Mouse (Mus musculus): ENCODE results near the gene Eif4e. TPM values are rescaled to one million over a fixed set of nuclear protein-coding genes. Genes with fewer than 3 reads are reported as not detected.
"Not testable (repeated sequence)": the region's sequence is repeated elsewhere in the genome, so short reads cannot be mapped to it uniquely, and the experiment has no call there.

The Eif4e gene
- total RNA-seq, 4 experiments from 2014 or later: 167 to 181 (median 177) TPM

- no peak for DNase-seq (ENCODE audit: low spot score in 2 of 2)
Observed at GRCm38 (mm10) chr3:138515656-138516370, 10.2 kb upstream of the Eif4e start.

DNA sequence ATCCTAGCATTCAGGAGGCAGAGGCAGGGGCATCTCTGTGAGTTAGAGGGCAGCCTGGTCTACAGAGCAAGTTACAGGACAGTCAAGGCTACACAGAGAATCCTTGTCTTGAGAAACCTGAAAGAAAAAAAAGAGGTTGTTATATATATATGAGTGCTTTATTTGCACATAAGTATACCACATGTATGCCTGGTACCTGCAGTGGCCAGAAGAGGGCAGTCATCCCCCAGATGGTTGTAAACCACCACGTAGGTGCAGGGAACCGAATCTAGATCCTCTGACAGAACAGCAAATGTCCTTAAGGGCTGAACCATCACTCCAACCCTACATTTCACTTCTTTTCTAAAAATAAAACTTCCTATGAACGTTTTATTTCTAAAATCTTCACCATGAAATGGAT, 8.1 kb upstream of the Eif4e start:
- no peak for DNase-seq (ENCODE audit: low spot score in 2 of 2)

- no peak for DNase-seq (ENCODE audit: low spot score in 2 of 2)
Observed at GRCm38 (mm10) chr3:138519218-138519617, 6.8 kb upstream of the Eif4e start.

- DNase-seq (ENCODE audit: low spot score in 2 of 2): no peak
Observed at GRCm38 (mm10) chr3:138523956-138524355, 2.0 kb upstream of the Eif4e start.

DNA sequence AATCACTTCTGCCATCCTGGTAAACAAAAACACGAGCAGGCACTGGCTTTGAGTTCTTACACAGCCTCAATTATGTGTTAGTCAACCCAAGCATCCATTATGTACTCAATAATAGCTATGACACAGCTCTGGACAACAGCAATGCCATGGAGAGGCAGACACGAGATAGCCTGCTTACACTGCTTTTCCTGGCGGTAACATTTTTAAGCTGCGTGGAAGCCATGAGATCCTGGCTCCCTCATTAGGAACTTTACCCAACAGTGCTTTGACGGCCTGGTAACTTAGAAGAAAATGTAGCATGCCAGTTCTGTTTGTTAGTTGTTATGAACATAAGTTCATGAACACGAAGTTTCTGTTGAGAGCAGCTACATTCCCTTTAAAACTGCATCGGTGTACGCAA, 485 bp upstream of the Eif4e start:
- no peak for DNase-seq (ENCODE audit: low spot score in 2 of 2)

DNA sequence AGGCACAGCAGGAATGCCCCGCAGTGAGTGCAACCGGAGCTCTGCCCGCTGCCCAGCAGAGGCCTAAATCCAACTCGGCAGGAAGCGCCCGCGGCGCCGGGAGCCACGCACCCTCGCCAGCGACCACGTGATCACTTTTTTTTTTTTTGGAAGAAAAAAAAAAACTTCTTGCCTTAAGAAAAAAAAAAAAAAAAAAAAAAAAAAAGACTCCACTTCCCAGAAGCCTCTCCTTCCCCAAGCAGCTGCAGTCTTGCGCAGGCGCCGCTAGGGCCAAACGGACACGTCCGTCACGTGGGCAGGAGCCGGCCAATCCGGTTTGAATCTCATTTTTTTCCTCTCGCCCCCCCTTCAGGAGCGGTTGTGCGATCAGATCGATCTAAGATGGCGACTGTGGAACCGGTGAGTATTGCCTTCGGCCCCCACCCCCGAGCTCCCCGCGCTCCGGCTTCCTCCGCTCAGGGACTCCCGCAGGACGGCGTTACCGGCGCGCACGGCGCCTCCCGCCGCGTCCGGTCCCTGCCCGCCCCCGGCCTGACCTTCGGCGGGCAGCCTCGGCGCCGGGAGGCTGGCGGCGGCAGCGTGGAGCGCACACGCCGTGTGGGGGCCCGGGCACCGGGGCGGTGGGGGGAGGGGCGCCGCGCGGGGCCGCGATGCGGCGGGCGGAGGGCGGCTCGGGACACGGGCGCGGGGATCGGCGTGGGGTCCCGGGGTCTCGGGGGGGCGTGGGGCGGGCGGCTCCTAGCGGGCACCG, 1.1 kb downstream of the Eif4e start:
- DNase-seq (ENCODE audit: low spot score in 2 of 2): peak; percentile 97 to 98

DNA sequence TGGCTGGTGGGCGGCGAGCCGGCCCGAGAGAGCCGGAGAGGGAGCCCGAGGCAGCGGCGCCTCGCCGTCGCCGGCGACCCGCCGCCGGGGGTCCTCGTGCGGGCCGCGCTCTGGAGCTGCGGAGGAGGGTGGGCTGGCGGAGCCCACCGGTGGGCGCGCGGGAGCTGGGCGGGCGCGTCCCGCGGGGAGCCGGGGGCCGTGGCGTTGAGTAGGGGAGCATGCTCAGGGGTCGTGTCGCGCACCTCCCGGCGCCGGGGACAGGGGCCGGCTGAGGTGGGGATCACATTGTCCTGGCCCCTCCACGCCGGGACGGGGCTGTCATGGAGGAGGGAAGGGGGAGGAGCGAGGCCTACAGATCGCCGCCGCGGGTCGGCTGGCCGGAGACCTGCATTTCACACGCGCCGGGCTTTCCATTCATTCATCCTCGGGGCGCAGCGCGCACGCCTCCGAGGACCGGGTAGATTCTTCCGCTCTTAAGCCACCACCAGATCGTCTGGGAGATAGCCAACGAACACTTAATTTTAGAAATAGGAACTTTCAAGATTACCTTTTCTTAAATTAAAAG, 1.8 kb downstream of the Eif4e start:
- peak in 1 of 2 experiments; percentile 35 for DNase-seq (ENCODE audit: low spot score in 2 of 2)

DNA sequence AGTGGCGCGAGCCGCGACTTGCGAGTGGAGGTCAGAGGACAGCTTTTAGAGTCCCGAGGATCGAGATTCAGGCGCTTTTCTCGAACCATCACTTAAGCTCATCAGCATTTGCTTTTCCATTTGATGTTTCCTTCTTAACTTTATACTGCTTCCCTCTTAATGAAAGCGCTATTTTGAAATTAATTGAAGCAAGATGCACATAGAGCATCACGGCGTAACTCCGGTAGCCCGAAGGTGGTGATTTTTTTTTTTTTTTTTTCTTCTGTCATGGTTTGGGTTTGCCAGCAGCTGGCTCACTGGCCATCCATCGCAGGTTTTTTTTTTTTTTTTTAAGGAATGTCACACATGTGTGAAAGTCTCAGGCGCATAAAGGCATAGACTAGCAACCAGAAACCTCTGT, 2.3 kb downstream of the Eif4e start:
- DNase-seq (ENCODE audit: low spot score in 2 of 2): no peak

- DNase-seq (ENCODE audit: low spot score in 2 of 2): no peak
Observed at GRCm38 (mm10) chr3:138530578-138531478, 4.8 kb downstream of the Eif4e start.

GRCm38 (mm10) chr3:138531479-138532181, 5.7 kb downstream of the Eif4e start:
- DNase-seq (ENCODE audit: low spot score in 2 of 2): no peak

DNA sequence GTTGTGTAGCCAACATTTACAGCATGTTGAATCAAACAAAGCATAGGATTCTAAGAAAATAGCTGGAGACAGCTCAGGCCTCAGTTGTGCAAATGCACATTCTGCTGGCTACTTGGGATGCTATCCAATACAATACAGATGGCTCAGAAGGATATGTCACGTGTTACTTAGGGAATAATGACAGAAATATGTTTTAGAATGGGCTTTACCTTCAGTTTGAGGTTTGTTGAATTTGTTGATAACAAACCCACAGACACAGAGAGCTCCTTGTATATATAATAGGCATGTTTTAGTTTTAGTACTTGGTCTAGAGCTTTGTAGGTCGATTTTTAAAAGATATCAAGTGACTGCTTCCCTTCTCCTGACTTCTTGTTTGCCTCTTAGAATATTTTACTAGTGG, 6.8 kb downstream of the Eif4e start:
- no peak for DNase-seq (ENCODE audit: low spot score in 2 of 2)

GRCm38 (mm10) chr3:138536031-138536430, 10.1 kb downstream of the Eif4e start:
- no peak for DNase-seq (ENCODE audit: low spot score in 2 of 2)

DNA sequence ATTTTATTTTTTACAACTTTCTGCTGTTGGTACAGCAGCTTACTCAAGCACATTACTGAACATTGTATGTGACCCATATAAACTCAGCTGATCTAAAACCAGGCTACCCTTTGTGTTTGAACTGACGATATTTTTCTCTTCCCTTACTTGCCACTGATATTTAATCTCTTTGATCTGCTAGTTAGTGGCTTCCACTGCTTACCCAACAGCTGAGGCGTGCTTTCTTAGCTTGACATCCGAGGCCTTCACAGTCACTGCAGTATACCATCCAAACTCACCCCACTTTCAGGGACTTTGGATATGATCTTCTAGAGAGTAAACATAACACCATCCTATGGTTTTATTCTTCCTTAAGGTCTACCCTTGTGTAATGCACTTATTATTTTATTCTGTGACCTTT, 16.6 kb downstream of the Eif4e start:
- no peak for DNase-seq (ENCODE audit: low spot score in 2 of 2)

DNA sequence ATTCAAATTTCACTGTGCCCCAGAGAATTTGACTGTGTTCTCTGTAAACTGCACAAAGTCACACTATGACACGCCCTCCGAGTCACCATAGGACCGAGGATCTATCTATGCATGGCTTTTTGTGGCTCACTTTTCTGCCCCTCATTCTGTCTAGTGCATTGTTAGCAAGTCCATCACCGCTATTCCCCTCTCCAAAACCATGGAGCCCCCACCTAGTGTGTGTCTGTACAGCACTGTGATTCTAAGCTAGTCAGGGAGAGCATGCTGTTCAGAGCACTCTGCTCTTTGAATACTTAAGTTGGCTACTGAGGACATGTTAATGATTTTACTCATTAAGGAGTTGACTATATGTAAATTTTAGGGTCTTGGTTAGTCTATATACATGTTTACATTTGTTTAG, 18.1 kb downstream of the Eif4e start:
- no peak for DNase-seq (ENCODE audit: low spot score in 2 of 2)

DNA sequence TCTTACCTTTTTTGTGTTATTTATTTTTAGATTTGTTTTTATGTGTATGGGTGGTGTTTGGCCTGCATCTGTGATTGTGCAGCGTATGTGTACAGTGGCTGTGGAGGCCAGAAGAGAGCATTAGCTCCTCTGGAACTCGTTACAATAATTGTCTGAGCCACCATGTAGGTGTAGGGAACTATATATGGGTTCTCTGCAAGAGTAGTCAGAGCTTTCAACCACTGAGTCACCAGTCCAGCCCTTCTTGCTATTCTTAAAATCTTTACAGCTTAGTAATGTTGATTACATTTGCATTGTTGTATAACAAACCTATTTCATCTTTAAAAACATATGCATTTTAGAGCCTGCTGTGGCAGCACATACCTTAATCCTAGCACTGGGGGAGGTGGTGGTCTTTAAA, 20.7 kb downstream of the Eif4e start:
- DNase-seq (ENCODE audit: low spot score in 2 of 2): no peak

DNA sequence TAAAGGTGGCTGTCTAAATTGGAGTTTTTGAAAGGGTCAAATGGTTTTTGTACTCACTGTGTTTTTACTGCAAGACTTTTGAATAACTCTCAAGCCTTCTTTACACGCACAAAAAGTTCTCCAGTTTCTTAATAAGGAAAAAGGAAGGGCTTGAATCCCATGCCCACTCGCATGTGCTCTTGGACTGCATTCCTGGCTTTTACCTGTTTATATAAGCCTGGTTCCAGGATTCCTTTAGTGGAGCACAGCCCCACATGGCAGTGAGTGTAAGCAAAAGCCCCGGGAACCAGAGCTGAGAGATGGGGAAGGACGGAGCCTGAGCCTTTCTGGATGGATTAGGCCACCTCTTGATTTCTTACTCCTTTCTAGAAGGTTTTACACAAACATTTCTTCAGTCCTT, 23.1 kb downstream of the Eif4e start:
- no peak for DNase-seq (ENCODE audit: low spot score in 2 of 2)

DNA sequence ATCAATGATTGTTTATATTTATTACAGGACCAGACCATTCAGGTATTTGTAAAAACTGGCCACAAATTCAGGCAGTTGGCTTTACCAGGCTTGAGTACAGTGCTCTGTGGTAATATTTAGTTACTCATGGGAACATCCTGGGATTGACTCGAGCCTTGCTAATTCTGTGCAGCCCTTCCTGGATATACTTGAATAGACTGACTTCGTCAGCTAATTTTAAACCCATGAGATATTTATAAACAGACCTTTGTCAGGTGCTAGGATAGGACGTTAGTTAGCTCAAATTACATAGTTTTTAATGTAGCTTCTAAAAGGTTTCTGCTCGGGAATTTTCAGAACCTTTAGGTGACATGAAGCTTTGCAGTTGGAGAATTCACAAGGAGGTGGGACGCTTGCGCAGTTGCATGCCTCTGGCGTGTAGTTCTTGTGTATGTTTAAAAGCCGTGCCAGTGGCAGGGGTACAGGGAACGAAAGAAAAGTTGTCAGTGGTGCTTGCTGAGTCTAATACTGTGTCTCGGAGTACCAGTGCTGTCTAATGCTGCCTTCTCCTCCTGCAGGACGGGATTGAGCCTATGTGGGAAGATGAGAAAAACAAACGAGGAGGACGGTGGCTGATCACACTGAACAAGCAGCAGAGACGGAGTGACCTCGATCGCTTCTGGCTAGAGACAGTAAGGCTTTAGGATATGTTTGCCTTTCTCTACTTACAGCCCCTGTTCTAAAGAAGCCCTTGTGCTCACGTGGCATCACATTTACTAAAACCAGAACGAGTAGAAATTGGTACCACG, 24.6 kb downstream of the Eif4e start:
- no peak for DNase-seq (ENCODE audit: low spot score in 2 of 2)

- DNase-seq (ENCODE audit: low spot score in 2 of 2): not testable (repeated sequence)
Observed at GRCm38 (mm10) chr3:138555279-138555678, 29.3 kb downstream of the Eif4e start.

DNA sequence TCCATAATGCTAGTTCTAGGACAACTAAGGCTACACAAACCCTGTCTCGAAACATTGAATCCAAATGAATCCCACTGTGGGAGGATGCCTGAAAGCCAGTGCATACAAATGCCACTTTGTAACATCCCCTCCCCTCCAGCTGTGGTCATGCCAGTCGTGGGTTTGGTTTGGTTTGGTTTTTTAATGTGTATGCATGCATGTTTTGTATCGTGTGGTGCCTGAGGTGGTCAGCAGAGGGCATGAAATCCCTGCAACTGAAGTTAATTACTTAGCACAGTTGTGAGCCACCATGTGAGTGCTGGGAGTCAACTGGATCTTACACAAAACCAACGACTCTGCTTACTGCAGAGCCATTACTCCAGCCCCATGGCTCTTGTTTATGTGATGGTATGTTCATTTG, 32.5 kb downstream of the Eif4e start:
- DNase-seq (ENCODE audit: low spot score in 2 of 2): no peak

DNA sequence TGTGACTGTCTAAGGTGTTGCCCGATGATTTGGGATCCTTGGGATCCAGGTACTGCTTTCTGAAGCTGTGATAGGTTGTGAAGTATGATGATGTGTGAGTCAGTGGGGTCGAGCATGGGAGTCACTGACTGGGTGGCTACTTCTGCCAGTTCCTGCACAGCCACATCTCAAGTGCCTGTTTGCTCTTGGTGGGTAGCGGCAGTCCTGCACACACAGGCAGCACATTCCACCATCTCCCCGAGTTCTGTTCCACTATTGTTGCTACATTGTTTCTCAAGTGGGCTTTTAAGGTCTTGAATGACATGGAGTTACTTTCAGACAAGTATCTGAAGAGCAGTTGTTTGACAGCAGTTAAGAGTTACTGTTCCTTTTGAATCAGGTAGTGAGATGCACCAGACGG, 34.3 kb downstream of the Eif4e start:
- DNase-seq (ENCODE audit: low spot score in 2 of 2): no peak
